Mouse (Mus musculus) G1E (cell line): Measurements from ENCODE around the gene Nkx3-2. TPM values are rescaled to one million over a fixed set of nuclear protein-coding genes. Genes with fewer than 3 reads are reported as not detected.

Source experiments
- ATAC-seq: 2 replicates; pipeline ENCODE4 v1.8.0; 2016; ENCODE audit warnings: mild to moderate bottlenecking; ENCODE audit not compliant: insufficient number of reproducible peaks, poor library complexity, low FRiP score, severe bottlenecking; ENCODE audit errors: extremely low read depth
- DNase-seq: peaks from one replicate; pipeline ENCODE4 v3.0.0; 2012; ENCODE audit warnings: low spot score
- H3K27me3 ChIP-seq: 2 replicates; pipeline ENCODE4 v1.6.1; 2012; ENCODE audit warnings: mild to moderate bottlenecking, low read length, inconsistent platforms; ENCODE audit not compliant: insufficient read depth
- H3K36me3 ChIP-seq: replicated peaks from 2 replicates; pipeline ENCODE3; 2012; ENCODE audit warnings: mild to moderate bottlenecking, inconsistent platforms
- H3K4me1 ChIP-seq: 2 replicates; pipeline ENCODE4 v1.6.1; 2012; ENCODE audit warnings: low read depth, low read length, inconsistent platforms, mixed read lengths; ENCODE audit not compliant: insufficient read depth
- H3K4me3 ChIP-seq: 2 replicates; pipeline ENCODE4 v1.5.1; 2012; ENCODE audit warnings: low read depth, mild to moderate bottlenecking, inconsistent platforms, low read length, moderate library complexity, mixed read lengths
- H3K9me3 ChIP-seq: replicated peaks from 2 replicates; pipeline ENCODE4 v1.6.1; 2012; ENCODE audit warnings: inconsistent platforms
- CTCF ChIP-seq: IDR thresholded peaks from 2 replicates; pipeline ENCODE4 v1.5.1; 2012; ENCODE audit warnings: low read depth, low read length, inconsistent platforms, mixed read lengths
- GATA1 ChIP-seq: IDR thresholded peaks from 2 replicates; pipeline ENCODE4 v1.6.1; 2012; ENCODE audit warnings: borderline replicate concordance, low read length, inconsistent platforms, mixed read lengths
- GATA2 ChIP-seq: IDR thresholded peaks from 2 replicates; pipeline ENCODE4 v1.6.1; 2012; ENCODE audit warnings: low read depth, low read length, inconsistent platforms, borderline replicate concordance
- POLR2AphosphoS5 ChIP-seq: IDR thresholded peaks from 2 replicates; pipeline ENCODE4 v1.6.1; 2012; ENCODE audit warnings: low read depth, low read length, inconsistent platforms; ENCODE audit not compliant: insufficient replicate concordance
- TAL1 ChIP-seq: conservative IDR thresholded peaks from 2 replicates; pipeline ENCODE4 v1.6.1; 2012; ENCODE audit warnings: low read depth, low read length, inconsistent platforms, mixed read lengths
- polyA plus RNA-seq: library from polyadenylated mRNA; stranded (reverse); fragments of >175 nt; gene quantifications from 2 replicates; pipeline ENCODE4 v1.2.3, GENCODE M21; 2012
- total RNA-seq, 2 experiments: library from RNA; stranded (forward) in 1 of 2; stranded (reverse) in 1 of 2; fragments of 200-1000 nt in 1 of 2; fragments of >200 nt in 1 of 2; fragmentation: Nextera tagmentation in 1 of 2; gene quantifications; 2 replicates each; pipeline ENCODE4 v1.2.3; 2014 to 2017

Gene Nkx3-2
- total and polyA plus RNA-seq, 3 experiments, result not detected

DNA sequence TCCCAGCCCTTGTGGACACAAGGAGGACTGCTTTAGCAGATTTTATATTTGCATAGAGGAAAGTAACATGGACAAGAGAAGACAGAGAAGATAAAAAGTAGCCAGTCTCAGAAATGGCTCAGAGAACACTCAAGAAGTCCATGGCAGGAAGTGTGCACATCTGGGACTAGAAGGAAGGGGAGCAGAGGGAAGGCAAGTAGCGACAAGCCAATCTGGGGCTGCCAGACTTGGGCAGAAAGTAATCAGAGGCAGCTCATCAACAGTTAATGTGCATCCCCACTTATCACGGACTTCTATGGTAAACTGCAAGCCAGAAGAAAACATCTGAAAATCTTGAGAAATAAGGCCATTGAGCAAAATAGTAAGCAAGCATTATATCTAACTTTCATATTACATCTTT, 40.3 kb upstream of the Nkx3-2 start:
- H3K27me3 ChIP-seq, result no peaks in the 10 kb centered on the region
- no peak overlapping the region for H3K4me3 ChIP-seq
- peaks cover 74% of the 10 kb centered on the region for H3K36me3 ChIP-seq
- no peak for ATAC-seq
- DNase-seq, result no peak
- H3K9me3 ChIP-seq, result no peaks in the 10 kb centered on the region
- TF ChIP-seq GATA2 (no peak), GATA1 (no peak), TAL1 (no peak), POLR2AphosphoS5 (no peak), CTCF (no peak)
- H3K4me1 ChIP-seq, result no peaks in the 10 kb centered on the region

GRCm38 (mm10) chr5:41801622-41802021, 37.3 kb upstream of the Nkx3-2 start:
- no peak for DNase-seq
- Histone ChIP-seq H3K4me3 (no peak overlapping the region), H3K4me1 (no peaks in the 10 kb centered on the region), H3K9me3 (no peaks in the 10 kb centered on the region), H3K36me3 (peaks cover 73% of the 10 kb centered on the region), H3K27me3 (no peaks in the 10 kb centered on the region)
- no peak for ATAC-seq
- TF ChIP-seq GATA1 (no peak), GATA2 (no peak), TAL1 (no peak), POLR2AphosphoS5 (no peak), CTCF (no peak)

DNA sequence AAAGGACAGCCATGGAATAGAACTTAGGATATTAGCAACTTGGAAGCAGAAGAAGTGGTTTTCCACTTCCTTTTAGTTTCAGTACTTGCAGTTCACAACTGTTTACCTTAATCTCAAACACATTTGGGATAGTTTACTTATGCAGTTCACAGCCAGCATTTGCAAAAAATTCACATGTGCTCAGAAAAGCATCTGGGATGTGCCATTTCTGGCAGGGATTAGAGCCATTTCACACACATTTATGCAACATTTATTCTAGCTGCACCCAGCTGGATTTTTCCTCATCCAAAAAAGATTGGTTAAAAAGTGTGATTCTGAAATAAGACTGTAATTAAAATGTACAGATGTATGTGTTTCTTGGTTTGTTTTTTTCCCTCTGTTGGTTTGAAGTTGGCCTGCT, 30.1 kb upstream of the Nkx3-2 start:
- TF ChIP-seq POLR2AphosphoS5 (no peak), TAL1 (no peak), GATA1 (no peak), GATA2 (no peak), CTCF (no peak)
- DNase-seq, result no peak
- no peaks in the 10 kb centered on the region for H3K9me3 ChIP-seq
- no peaks in the 10 kb centered on the region for H3K4me1 ChIP-seq
- H3K4me3 ChIP-seq, result no peak overlapping the region
- H3K27me3 ChIP-seq, result no peaks in the 10 kb centered on the region
- no peak for ATAC-seq
- H3K36me3 ChIP-seq, result peaks cover 82% of the 10 kb centered on the region

DNA sequence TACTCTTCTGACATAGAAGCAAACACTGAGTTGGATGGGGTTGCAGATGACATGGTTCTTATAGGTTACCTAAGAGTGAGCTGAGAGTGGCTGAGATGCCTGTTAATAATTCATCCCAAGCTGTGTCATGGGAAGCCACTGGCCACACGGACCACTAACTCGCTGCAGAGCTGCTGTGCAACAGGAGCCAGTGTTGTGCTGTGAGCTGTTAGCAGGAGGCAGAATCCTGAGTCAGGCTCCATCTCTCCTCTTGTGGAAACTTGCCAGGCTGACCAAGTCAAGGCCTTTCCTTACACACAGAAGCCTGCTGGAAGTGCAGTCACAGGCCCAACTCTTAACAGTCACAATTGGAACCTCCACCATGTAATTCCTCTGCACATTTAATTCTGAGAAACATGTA, 26.2 kb upstream of the Nkx3-2 start:
- Histone ChIP-seq H3K4me1 (no peaks in the 10 kb centered on the region), H3K4me3 (no peak overlapping the region), H3K27me3 (no peaks in the 10 kb centered on the region), H3K9me3 (no peaks in the 10 kb centered on the region), H3K36me3 (peaks cover 89% of the 10 kb centered on the region)
- TF ChIP-seq TAL1, result no peak
- no peak for TF ChIP-seq GATA2
- no peak for TF ChIP-seq GATA1
- TF ChIP-seq POLR2AphosphoS5, result no peak
- TF ChIP-seq CTCF, result no peak
- ATAC-seq (no peak), DNase-seq (no peak)

DNA sequence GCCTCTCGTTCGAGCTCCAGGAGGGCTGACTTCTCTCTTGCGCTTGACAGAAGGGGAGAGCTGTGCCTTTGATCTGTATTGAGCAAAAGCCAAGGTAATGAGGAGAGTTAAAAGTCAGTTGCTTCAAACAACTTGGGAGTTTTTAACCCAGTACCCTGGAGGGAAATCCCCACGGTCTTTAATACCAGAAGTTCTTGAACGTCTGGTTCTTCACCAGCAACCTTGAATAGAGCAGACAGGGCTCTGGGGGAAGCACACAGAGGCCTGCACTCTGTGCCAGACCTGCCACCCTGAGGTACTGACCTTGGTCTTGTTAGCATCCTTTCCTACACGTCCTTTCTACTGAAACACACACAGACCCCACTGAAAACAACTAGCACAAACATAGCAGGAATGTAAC, 24.6 kb upstream of the Nkx3-2 start:
- no peaks in the 10 kb centered on the region for H3K9me3 ChIP-seq
- H3K4me1 ChIP-seq, result no peaks in the 10 kb centered on the region
- no peaks in the 10 kb centered on the region for H3K27me3 ChIP-seq
- TF ChIP-seq GATA1 (no peak), POLR2AphosphoS5 (no peak), TAL1 (no peak), GATA2 (no peak), CTCF (no peak)
- H3K36me3 ChIP-seq, result peaks cover 80% of the 10 kb centered on the region
- H3K4me3 ChIP-seq, result no peak overlapping the region
- ATAC-seq (no peak), DNase-seq (no peak)

GRCm38 (mm10) chr5:41781890-41782289, 17.6 kb upstream of the Nkx3-2 start:
- H3K4me1 ChIP-seq, result no peaks in the 10 kb centered on the region
- no peak for TF ChIP-seq TAL1
- TF ChIP-seq GATA1, result no peak
- H3K36me3 ChIP-seq, result peaks cover 19% of the 10 kb centered on the region
- no peak for ATAC-seq
- peaks cover 11% of the 10 kb centered on the region for H3K27me3 ChIP-seq
- H3K4me3 ChIP-seq, result no peak overlapping the region
- H3K9me3 ChIP-seq, result no peaks in the 10 kb centered on the region
- no peak for DNase-seq

DNA sequence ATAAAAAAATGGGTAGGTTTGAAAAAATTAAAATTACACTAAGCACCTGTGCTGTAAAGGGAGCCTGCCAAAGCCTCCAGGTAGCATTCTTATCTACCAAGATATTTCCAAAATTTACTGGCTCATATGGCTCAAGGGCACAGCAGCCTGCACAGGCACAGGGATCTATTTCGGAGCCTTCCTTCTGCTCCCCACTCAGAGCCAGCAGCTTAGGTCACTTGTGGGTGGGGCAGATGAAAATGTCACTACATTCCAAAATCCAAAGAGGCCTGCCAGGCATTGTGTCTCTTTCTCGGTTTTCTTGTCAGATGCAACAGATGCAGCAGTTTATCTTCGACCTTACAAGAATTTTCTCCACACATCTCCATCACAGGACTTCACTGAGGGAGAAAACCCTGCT, 15.7 kb upstream of the Nkx3-2 start:
- no peak for ATAC-seq
- DNase-seq, result no peak
- TF ChIP-seq CTCF (no peak), GATA2 (no peak), GATA1 (no peak), TAL1 (no peak), POLR2AphosphoS5 (no peak)

More for the DNA sequence above, 15.7 kb upstream of the Nkx3-2 start:
- Histone ChIP-seq H3K4me3 (no peak overlapping the region), H3K4me1 (no peaks in the 10 kb centered on the region), H3K9me3 (no peaks in the 10 kb centered on the region), H3K27me3 (peaks cover 13% of the 10 kb centered on the region), H3K36me3 (peaks cover 2% of the 10 kb centered on the region)
